ENCODE assay signal across 9 mouse cellular contexts in the genomic region with DNA sequence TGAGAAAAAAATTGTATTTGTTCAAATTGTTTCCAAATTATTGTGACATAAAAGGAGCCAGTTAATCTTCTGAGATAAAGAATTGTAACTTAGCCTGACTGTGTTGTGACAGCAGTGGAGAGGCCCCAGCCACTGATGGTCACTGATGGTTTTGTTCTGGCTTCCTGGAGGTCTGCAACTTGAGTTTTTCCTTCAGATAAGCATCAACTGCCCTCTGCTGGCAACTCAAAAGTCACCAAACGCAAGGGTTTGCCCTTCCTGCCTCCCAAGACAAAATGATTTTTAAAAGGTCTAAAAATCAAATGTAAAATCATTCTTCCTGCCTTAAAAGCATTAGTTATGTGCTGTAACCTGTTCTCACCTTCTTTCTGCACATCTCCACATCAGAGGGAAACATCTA.
DNase-seq lines count a peak whose midpoint lies in the region; ATAC-seq and TF ChIP-seq lines count a peak whose summit lies in the region.
"Had no signal": no experiment of that assay in that cellular context is flagged by ENCODE, and none has a peak within 500 bp of the region (broad histone marks: within the 10 kb centered on the region; RNA-seq: fewer than 3 reads in every experiment).

No protein-coding gene starts in this region.

- H3K9ac ChIP-seq in liver, embryonic 14.5 days (replicated peaks): no peak overlapping the region
- H3K9ac ChIP-seq in liver, embryonic 11.5 days (ENCODE audit: low read depth, low read length): no peak overlapping the region
- H3K9ac ChIP-seq: neural tube, embryonic 13.5 days had no signal

- no peak for TF ChIP-seq EP300 in liver, embryonic 14.5 days (IDR thresholded peaks at IDR 0.05; ENCODE audit: low read depth)

- no peaks in the 10 kb centered on the region for H3K9me3 ChIP-seq in liver, embryonic 14.5 days (ENCODE audit: control insufficient read depth, low read length)
- no peaks in the 10 kb centered on the region for H3K9me3 ChIP-seq in liver, embryonic 11.5 days (ENCODE audit: control insufficient read depth, low read length)
- H3K9me3 ChIP-seq in embryonic facial prominence, embryonic 10.5 days: no peaks in the 10 kb centered on the region
- H3K9me3 ChIP-seq: neural tube, embryonic 13.5 days had no signal

- WGBS in liver, embryonic 14.5 days (ENCODE audit: insufficient replicate concordance): 11% methylated on average over 1 of the region's 1 CpGs
- 28% methylated on average over 1 of the region's 1 CpGs for WGBS in liver, embryonic 11.5 days
- 40% methylated on average over 1 of the region's 1 CpGs for whole genome bisulfite sequencing in embryonic facial prominence, embryonic 10.5 days

- H3K4me1 ChIP-seq in liver, embryonic 14.5 days (replicated peaks; ENCODE audit: control insufficient read depth in 2 of 2, insufficient read depth in 2 of 2, low read length in 1 of 2): no peaks in the 10 kb centered on the region
- no peaks in the 10 kb centered on the region for H3K4me1 ChIP-seq in liver, embryonic 11.5 days (replicated peaks; ENCODE audit: control insufficient read depth, insufficient read depth, low read length)
- H3K4me1 ChIP-seq in embryonic facial prominence, embryonic 10.5 days: no peaks in the 10 kb centered on the region
- H3K4me1 ChIP-seq: neural tube, embryonic 13.5 days had no signal

- H3K27me3 ChIP-seq in liver, embryonic 14.5 days (ENCODE audit: control insufficient read depth, insufficient read depth, low read length): no peaks in the 10 kb centered on the region
- H3K27me3 ChIP-seq in liver, embryonic 11.5 days (replicated peaks; ENCODE audit: control insufficient read depth, insufficient read depth, low read length): no peaks in the 10 kb centered on the region
- H3K27me3 ChIP-seq in embryonic facial prominence, embryonic 10.5 days (replicated peaks; ENCODE audit: low read depth, poor library complexity, severe bottlenecking): no peaks in the 10 kb centered on the region
- H3K27me3 ChIP-seq: neural tube, embryonic 13.5 days had no signal

- DNase-seq in frontal cortex, postnatal 10 days (ENCODE audit: low spot score in 2 of 2): no peak
- DNase-seq in liver, embryonic 14.5 days (ENCODE audit: low read depth in 3 of 3, low spot score in 3 of 3): no peak
- DNase-seq in liver, embryonic 11.5 days (ENCODE audit: low spot score): no peak
- peak; percentile 14 for DNase-seq in embryonic facial prominence, embryonic 10.5 days (ENCODE audit: low spot score)
- DNase-seq in right cerebral cortex, postnatal 25 days: peak; percentile 5
- no peak for DNase-seq in thymus, postnatal 25 days

- H3K27ac ChIP-seq in liver, embryonic 14.5 days: no peak overlapping the region
- H3K27ac ChIP-seq in liver, embryonic 11.5 days (ENCODE audit: low read depth, low read length): no peak overlapping the region
- no peak overlapping the region for H3K27ac ChIP-seq in embryonic facial prominence, embryonic 10.5 days (replicated peaks)
- H3K27ac ChIP-seq: neural tube, embryonic 13.5 days had no signal

- H3K36me3 ChIP-seq in liver, embryonic 14.5 days (replicated peaks; ENCODE audit: control insufficient read depth, insufficient read depth, low read depth): no peaks in the 10 kb centered on the region
- no peaks in the 10 kb centered on the region for H3K36me3 ChIP-seq in liver, embryonic 11.5 days (ENCODE audit: control insufficient read depth, insufficient read depth, low read length)
- no peaks in the 10 kb centered on the region for H3K36me3 ChIP-seq in embryonic facial prominence, embryonic 10.5 days (replicated peaks)
- H3K36me3 ChIP-seq: neural tube, embryonic 13.5 days had no signal

- no peak overlapping the region for H3K4me3 ChIP-seq in liver, embryonic 14.5 days (ENCODE audit: insufficient read depth in 1 of 2, low read depth in 2 of 2, low read length in 2 of 2)
- no peak overlapping the region for H3K4me3 ChIP-seq in liver, embryonic 11.5 days (ENCODE audit: low read depth, low read length)
- H3K4me3 ChIP-seq in embryonic facial prominence, embryonic 10.5 days: no peak overlapping the region
- H3K4me3 ChIP-seq: neural tube, embryonic 13.5 days had no signal

- no peak overlapping the region for H3K4me2 ChIP-seq in liver, embryonic 14.5 days (ENCODE audit: low read depth)
- no peak overlapping the region for H3K4me2 ChIP-seq in liver, embryonic 11.5 days
- H3K4me2 ChIP-seq: neural tube, embryonic 13.5 days had no signal

- 0 out of 2 replicates have a peak, but pooled peaks have one; percentile 5 for TF ChIP-seq CTCF in liver, embryonic 14.5 days (IDR thresholded peaks at IDR 0.05; ENCODE audit: low read depth)

- 0 out of 2 replicates have a peak, but pooled peaks have one; percentile 55 for ATAC-seq in frontal cortex, adult (ENCODE audit: low TSS enrichment)
- ATAC-seq in liver, embryonic 14.5 days (ENCODE audit: insufficient read depth): no peak
- no peak for ATAC-seq in liver, embryonic 11.5 days (replicated peaks; ENCODE audit: low FRiP score)
- no peak for ATAC-seq in activated CD4-positive, CD25-positive, alpha-beta regulatory T cell, adult 4 months

Comparison
In these comparisons a context has a peak if more than half of its experiments do, and no peak if none do; other contexts are left out.
1. DNase-seq: peak in embryonic facial prominence, embryonic 10.5 days (single experiment) and right cerebral cortex, postnatal 25 days (single experiment); none in frontal cortex, postnatal 10 days (0 of 2), liver, embryonic 14.5 days (0 of 3), liver, embryonic 11.5 days (single experiment) and thymus, postnatal 25 days (single experiment).